Mouse (Mus musculus): ENCODE results near the gene Galnt17. TPM values are rescaled to one million over a fixed set of nuclear protein-coding genes. Genes with fewer than 3 reads are reported as not detected.

Gene Galnt17
- polyA plus RNA-seq, 1 experiment from 2014 or later: 3.6 TPM

DNA sequence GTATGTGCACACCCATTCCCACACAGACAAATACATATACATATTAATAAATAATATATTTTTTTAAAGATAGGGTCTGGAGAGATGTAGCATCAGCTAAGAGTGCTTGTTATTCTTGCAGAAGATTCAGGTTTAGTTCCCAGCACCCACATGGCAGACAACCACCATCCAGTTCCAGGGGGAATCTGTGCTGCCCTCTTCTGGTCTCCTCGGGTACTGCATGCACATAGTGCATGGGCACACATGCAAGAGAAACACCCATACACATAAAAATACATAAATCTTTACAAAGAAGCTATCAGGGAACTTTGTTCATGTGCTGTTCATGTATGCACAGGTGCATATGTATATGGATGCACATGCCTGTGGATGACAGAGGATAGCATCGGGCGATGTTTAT is 412.3 kb downstream of the Galnt17 start:
- over 99% methylated on average over 3 of the region's 3 CpGs for WGBS
- H3K4me3 ChIP-seq (ENCODE audit: low read depth, low read length): no peak overlapping the region
- no peaks in the 10 kb centered on the region for H3K36me3 ChIP-seq (ENCODE audit: control insufficient read depth, insufficient read depth, low read length)
- no peaks in the 10 kb centered on the region for H3K4me1 ChIP-seq (ENCODE audit: control insufficient read depth, insufficient read depth, low read length)
- ATAC-seq (no peak), DNase-seq (ENCODE audit: low spot score) (no peak)
- H3K9me3 ChIP-seq (replicated peaks; ENCODE audit: control insufficient read depth, low read length): no peaks in the 10 kb centered on the region; the same call in 1 of the 2 replicates
- H3K9ac ChIP-seq (ENCODE audit: low read length): no peak overlapping the region
- H3K4me2 ChIP-seq (ENCODE audit: low read length): no peak overlapping the region
- no peak overlapping the region for H3K27ac ChIP-seq (ENCODE audit: low read depth, low read length)
- no peaks in the 10 kb centered on the region for H3K27me3 ChIP-seq (replicated peaks; ENCODE audit: control insufficient read depth, insufficient read depth, low read length)

DNA sequence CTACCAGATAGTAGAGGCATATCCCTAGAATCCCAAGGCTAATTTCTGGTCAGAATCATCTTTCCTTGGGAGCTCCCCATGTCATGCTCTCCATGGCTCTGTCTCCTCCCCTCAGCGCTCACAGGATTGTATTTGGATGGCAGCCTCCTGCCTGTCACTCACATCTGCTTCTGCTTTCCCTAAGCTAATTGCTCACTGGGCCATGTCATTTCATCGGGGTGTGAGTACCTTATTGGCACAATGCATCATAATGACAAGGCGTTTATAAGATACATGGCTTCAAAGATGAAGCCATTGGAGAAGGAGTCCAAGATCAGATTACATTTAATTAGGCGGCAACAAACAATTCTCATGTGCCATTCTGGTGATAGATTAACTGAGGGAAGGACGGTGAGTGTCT is 416.6 kb downstream of the Galnt17 start:
- WGBS: 48% methylated on average over 5 of the region's 5 CpGs
- Histone ChIP-seq H3K9me3 (replicated peaks; ENCODE audit: control insufficient read depth, low read length) (no peaks in the 10 kb centered on the region; the same call in 1 of the 2 replicates), H3K27me3 (replicated peaks; ENCODE audit: control insufficient read depth, insufficient read depth, low read length) (no peaks in the 10 kb centered on the region), H3K4me2 (ENCODE audit: low read length) (no peak overlapping the region), H3K9ac (ENCODE audit: low read length) (no peak overlapping the region), H3K4me3 (ENCODE audit: low read depth, low read length) (no peak overlapping the region), H3K36me3 (ENCODE audit: control insufficient read depth, insufficient read depth, low read length) (no peaks in the 10 kb centered on the region), H3K27ac (ENCODE audit: low read depth, low read length) (no peak overlapping the region), H3K4me1 (ENCODE audit: control insufficient read depth, insufficient read depth, low read length) (no peaks in the 10 kb centered on the region)
- ATAC-seq (no peak), DNase-seq (ENCODE audit: low spot score) (peak; percentile 68)

DNA sequence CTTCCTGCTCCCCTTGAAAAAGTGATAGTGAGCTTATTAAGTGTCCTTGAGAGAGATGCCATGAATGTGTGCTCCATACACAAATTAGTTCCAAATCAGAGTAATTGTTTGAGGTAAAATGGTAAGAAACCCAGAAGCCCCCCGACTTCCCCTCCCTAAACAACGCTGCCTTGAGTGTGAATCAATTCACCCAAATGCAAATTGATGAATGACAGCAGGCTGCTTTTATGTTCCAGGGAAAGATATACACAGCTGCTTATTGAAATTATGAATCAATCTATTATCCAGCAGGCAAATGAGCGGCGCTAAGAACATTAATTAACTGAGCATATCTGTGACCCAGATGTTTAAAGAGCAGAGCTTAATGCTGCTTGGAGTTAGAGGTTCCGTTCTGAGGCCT is 428.0 kb downstream of the Galnt17 start:
- whole genome bisulfite sequencing: 69% methylated on average over 5 of the region's 5 CpGs
- H3K27ac ChIP-seq (ENCODE audit: low read depth, low read length): no peak overlapping the region
- H3K9me3 ChIP-seq (replicated peaks; ENCODE audit: control insufficient read depth, low read length): no peaks in the 10 kb centered on the region

DNA sequence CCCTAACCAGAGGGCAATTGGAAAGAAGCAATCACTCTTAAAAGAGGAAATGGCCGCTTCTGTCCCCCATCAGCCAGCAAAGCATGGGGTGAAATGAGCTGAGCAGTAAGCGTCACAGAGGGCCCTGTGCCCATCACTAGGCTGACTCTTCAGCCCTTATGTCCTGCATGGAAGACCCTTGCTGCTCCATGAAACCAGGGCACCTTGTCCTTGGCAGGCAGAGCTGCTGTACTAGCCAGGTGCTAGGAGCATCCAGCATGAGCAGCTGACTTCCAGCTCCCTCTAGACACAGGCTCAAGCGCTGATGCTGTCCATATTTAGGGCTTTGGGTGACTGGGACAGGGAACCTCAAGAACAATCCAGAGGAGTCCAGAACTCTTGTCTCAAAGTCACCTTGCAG is 432.9 kb downstream of the Galnt17 start:
- WGBS: 89% methylated on average over 3 of the region's 3 CpGs
- no peak for ATAC-seq

More for the DNA sequence above, 428.0 kb downstream of the Galnt17 start:
- ATAC-seq (no peak; the same call in 1 of the 2 replicates), DNase-seq (ENCODE audit: low spot score) (peak; percentile 51)
- Histone ChIP-seq H3K27me3 (replicated peaks; ENCODE audit: control insufficient read depth, insufficient read depth, low read length) (no peaks in the 10 kb centered on the region), H3K36me3 (ENCODE audit: control insufficient read depth, insufficient read depth, low read length) (no peaks in the 10 kb centered on the region), H3K4me3 (ENCODE audit: low read depth, low read length) (no peak overlapping the region), H3K9ac (ENCODE audit: low read length) (no peak overlapping the region), H3K4me1 (ENCODE audit: control insufficient read depth, insufficient read depth, low read length) (no peaks in the 10 kb centered on the region), H3K4me2 (ENCODE audit: low read length) (no peak overlapping the region)

DNA sequence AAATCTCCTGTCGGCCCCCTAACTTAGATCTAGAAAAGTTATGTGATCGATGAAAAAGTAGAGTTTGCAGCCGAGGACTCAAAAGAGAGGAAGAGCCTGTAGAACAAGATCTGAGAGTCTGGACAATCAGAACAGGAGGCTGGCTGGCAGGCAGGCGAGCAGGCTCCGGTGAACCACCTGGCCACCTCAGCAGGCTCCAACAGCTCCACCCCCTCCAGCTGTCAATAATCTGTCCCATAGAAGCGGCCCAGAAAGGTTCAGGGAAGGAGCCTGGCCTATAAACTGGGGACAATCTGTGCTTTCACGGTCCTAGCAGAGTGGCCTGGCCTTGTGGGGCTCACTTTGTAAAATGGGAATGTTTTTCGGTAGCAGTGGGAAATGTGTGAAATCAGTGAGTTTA is 437.2 kb downstream of the Galnt17 start:
- no peak overlapping the region for H3K4me2 ChIP-seq (ENCODE audit: low read length)
- DNase-seq (ENCODE audit: low spot score) (peak; percentile 57), ATAC-seq (peak; percentile 42; the same call in 1 of the 2 replicates)
- no peaks in the 10 kb centered on the region for H3K27me3 ChIP-seq (replicated peaks; ENCODE audit: control insufficient read depth, insufficient read depth, low read length)
- H3K4me1 ChIP-seq (ENCODE audit: control insufficient read depth, insufficient read depth, low read length): no peaks in the 10 kb centered on the region
- 55% methylated on average over 8 of the region's 8 CpGs for WGBS
- no peaks in the 10 kb centered on the region for H3K36me3 ChIP-seq (ENCODE audit: control insufficient read depth, insufficient read depth, low read length)
- peak overlapping the region; percentile 39; the same call in 1 of the 2 replicates for H3K27ac ChIP-seq (ENCODE audit: low read depth, low read length)
- no peak overlapping the region for H3K9ac ChIP-seq (ENCODE audit: low read length)
- H3K9me3 ChIP-seq (replicated peaks; ENCODE audit: control insufficient read depth, low read length): no peaks in the 10 kb centered on the region
- no peak overlapping the region for H3K4me3 ChIP-seq (ENCODE audit: low read depth, low read length)

More for the DNA sequence above, 432.9 kb downstream of the Galnt17 start:
- Histone ChIP-seq H3K36me3 (ENCODE audit: control insufficient read depth, insufficient read depth, low read length) (no peaks in the 10 kb centered on the region), H3K27ac (ENCODE audit: low read depth, low read length) (no peak overlapping the region), H3K9me3 (replicated peaks; ENCODE audit: control insufficient read depth, low read length) (no peaks in the 10 kb centered on the region), H3K4me1 (ENCODE audit: control insufficient read depth, insufficient read depth, low read length) (no peaks in the 10 kb centered on the region), H3K9ac (ENCODE audit: low read length) (no peak overlapping the region), H3K4me3 (ENCODE audit: low read depth, low read length) (no peak overlapping the region), H3K4me2 (ENCODE audit: low read length) (no peak overlapping the region), H3K27me3 (replicated peaks; ENCODE audit: control insufficient read depth, insufficient read depth, low read length) (no peaks in the 10 kb centered on the region)
- DNase-seq (ENCODE audit: low spot score): no peak

DNA sequence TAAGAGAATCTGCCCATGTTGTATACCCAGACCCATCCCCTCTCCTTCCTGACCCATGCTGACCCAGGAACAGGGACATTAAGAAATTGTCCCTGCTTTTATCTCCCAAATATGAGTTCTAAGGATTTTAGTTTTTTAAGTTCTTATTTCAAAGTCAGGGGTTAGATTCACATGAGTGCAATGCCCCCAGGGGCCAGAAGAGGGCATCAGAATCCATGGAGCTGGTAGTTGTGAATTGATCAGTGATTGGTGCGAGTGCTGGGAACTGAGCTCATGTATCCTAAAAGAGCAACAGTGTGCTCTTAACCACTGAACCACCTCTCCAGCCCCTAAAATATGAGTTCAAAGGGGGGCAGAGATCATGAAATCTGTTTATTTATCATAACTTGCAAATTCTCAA is 438.4 kb downstream of the Galnt17 start:
- Histone ChIP-seq H3K27me3 (replicated peaks; ENCODE audit: control insufficient read depth, insufficient read depth, low read length) (no peaks in the 10 kb centered on the region), H3K4me3 (ENCODE audit: low read depth, low read length) (no peak overlapping the region), H3K27ac (ENCODE audit: low read depth, low read length) (no peak overlapping the region), H3K4me1 (ENCODE audit: control insufficient read depth, insufficient read depth, low read length) (no peaks in the 10 kb centered on the region), H3K4me2 (ENCODE audit: low read length) (no peak overlapping the region), H3K9ac (ENCODE audit: low read length) (no peak overlapping the region), H3K9me3 (replicated peaks; ENCODE audit: control insufficient read depth, low read length) (no peaks in the 10 kb centered on the region), H3K36me3 (ENCODE audit: control insufficient read depth, insufficient read depth, low read length) (no peaks in the 10 kb centered on the region)
- DNase-seq (ENCODE audit: low spot score): no peak
- 90% methylated on average over 1 of the region's 1 CpGs for WGBS
- no peak for ATAC-seq

DNA sequence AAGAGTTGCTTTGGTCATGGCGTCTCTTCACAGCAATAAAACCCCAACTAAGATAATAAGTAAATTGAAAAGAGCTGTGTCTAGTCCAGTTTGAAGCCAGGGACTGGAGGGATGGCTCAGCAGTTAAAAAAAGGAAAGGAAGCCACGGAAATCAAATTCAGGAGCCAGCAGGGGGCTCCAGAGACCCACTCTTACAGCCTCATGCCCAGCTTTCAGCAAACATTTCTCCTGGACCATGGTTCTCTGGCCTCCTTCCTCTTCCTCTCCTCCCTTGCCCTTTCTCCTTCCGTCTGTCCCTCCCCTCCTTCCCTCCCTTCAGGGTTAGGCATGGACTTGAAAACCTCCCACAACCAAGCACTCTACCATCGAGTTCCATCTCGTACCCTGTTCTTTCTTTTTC is 446.0 kb downstream of the Galnt17 start:
- peak; percentile 70 for DNase-seq (ENCODE audit: low spot score)
- 59% methylated on average over 5 of the region's 5 CpGs for WGBS
- no peaks in the 10 kb centered on the region for H3K27me3 ChIP-seq (replicated peaks; ENCODE audit: control insufficient read depth, insufficient read depth, low read length)

DNA sequence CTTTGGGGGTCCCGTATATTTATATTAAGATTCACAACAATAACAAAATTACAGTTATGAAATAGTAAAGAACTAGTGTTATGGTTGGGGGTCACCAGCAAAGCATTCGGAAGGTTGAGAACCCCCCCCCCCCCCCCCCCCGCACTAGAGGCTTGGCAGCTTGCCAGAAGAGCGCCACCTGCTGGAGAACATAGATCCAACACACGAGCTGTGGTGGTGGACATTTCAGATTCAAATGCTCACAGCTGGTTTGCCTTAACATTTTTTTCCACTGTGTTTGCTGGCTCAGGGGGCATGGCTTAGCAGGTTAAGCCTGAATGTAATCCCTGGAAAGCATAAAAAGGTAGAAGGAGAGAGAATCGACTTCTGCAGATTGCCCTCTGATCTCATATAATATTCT is 448.6 kb downstream of the Galnt17 start:
- no peak overlapping the region for H3K4me2 ChIP-seq (ENCODE audit: low read length)
- H3K36me3 ChIP-seq (ENCODE audit: control insufficient read depth, insufficient read depth, low read length): no peaks in the 10 kb centered on the region
- DNase-seq (ENCODE audit: low spot score): peak; percentile 39
- 53% methylated on average over 5 of the region's 6 CpGs for WGBS
- no peak overlapping the region for H3K4me3 ChIP-seq (ENCODE audit: low read depth, low read length)
- no peaks in the 10 kb centered on the region for H3K4me1 ChIP-seq (ENCODE audit: control insufficient read depth, insufficient read depth, low read length)
- H3K9me3 ChIP-seq (replicated peaks; ENCODE audit: control insufficient read depth, low read length): no peaks in the 10 kb centered on the region
- no peak for ATAC-seq
- H3K9ac ChIP-seq (ENCODE audit: low read length): no peak overlapping the region
- H3K27me3 ChIP-seq (replicated peaks; ENCODE audit: control insufficient read depth, insufficient read depth, low read length): no peaks in the 10 kb centered on the region
- no peak overlapping the region for H3K27ac ChIP-seq (ENCODE audit: low read depth, low read length)

More for the DNA sequence above, 446.0 kb downstream of the Galnt17 start:
- no peak overlapping the region for H3K4me2 ChIP-seq (ENCODE audit: low read length)
- no peaks in the 10 kb centered on the region for H3K4me1 ChIP-seq (ENCODE audit: control insufficient read depth, insufficient read depth, low read length)
- H3K4me3 ChIP-seq (ENCODE audit: low read depth, low read length): no peak overlapping the region
- H3K9ac ChIP-seq (ENCODE audit: low read length): no peak overlapping the region
- no peak for ATAC-seq
- no peaks in the 10 kb centered on the region for H3K36me3 ChIP-seq (ENCODE audit: control insufficient read depth, insufficient read depth, low read length)
- H3K27ac ChIP-seq (ENCODE audit: low read depth, low read length): no peak overlapping the region
- no peaks in the 10 kb centered on the region for H3K9me3 ChIP-seq (replicated peaks; ENCODE audit: control insufficient read depth, low read length)

DNA sequence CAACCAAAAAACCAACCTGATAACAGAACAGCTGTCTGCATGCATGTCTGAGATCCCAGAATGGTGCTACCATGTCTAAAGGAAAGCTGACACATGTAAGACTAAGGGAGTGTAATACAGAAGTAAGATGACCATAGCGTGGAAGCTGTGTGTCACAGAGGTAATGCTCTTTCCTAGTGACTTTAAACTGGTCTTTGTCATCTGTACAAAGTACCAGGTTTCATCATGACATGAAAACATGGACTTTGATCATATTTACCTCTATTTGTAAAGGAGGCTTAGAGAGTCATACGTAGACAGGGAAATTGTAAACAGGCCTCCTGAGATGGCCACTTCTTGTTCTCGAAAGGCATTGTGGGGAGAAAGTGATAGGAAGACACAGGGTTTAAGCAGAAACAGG is 449.6 kb downstream of the Galnt17 start:
- H3K4me2 ChIP-seq (ENCODE audit: low read length): no peak overlapping the region
- no peaks in the 10 kb centered on the region for H3K9me3 ChIP-seq (replicated peaks; ENCODE audit: control insufficient read depth, low read length)
- H3K9ac ChIP-seq (ENCODE audit: low read length): no peak overlapping the region
- DNase-seq (ENCODE audit: low spot score) (no peak), ATAC-seq (no peak)
- H3K4me1 ChIP-seq (ENCODE audit: control insufficient read depth, insufficient read depth, low read length): no peaks in the 10 kb centered on the region
- no peak overlapping the region for H3K27ac ChIP-seq (ENCODE audit: low read depth, low read length)
- 82% methylated on average over 3 of the region's 3 CpGs for WGBS
- no peaks in the 10 kb centered on the region for H3K27me3 ChIP-seq (replicated peaks; ENCODE audit: control insufficient read depth, insufficient read depth, low read length)
- H3K4me3 ChIP-seq (ENCODE audit: low read depth, low read length): no peak overlapping the region
- no peaks in the 10 kb centered on the region for H3K36me3 ChIP-seq (ENCODE audit: control insufficient read depth, insufficient read depth, low read length)
